Mouse (Mus musculus) A20 (cell line): Measurements from ENCODE around the gene Prok1.

Source experiments
- DNase-seq: peaks from one replicate; pipeline ENCODE4 v3.0.0-alpha.2; 2011; ENCODE audit warnings: low read depth, low spot score

The Prok1 gene

GRCm38 (mm10) chr3:107238051-107238450, 1.5 kb downstream of the Prok1 start:
- DNase-seq, result no peak

- no peak for DNase-seq
Observed at GRCm38 (mm10) chr3:107233945-107234344, 5.6 kb downstream of the Prok1 start.

- peak; percentile 69 for DNase-seq
Observed at GRCm38 (mm10) chr3:107233351-107233813, 6.1 kb downstream of the Prok1 start.

GRCm38 (mm10) chr3:107231202-107231601, 8.3 kb downstream of the Prok1 start:
- DNase-seq, result no peak

GRCm38 (mm10) chr3:107230527-107230926, 9.0 kb downstream of the Prok1 start, which contains the start of gene A630076J17Rik:
Gene A630076J17Rik (plus strand): TSS chr3:107230614.
- no peak for DNase-seq

GRCm38 (mm10) chr3:107229822-107230221, 9.7 kb downstream of the Prok1 start:
- no peak for DNase-seq

- DNase-seq, result no peak
Observed at GRCm38 (mm10) chr3:107229221-107229620, 10.3 kb downstream of the Prok1 start.

GRCm38 (mm10) chr3:107225820-107226219, 13.7 kb downstream of the Prok1 start:
- no peak for DNase-seq

- DNase-seq, result no peak
Observed at GRCm38 (mm10) chr3:107223230-107223629, 16.3 kb downstream of the Prok1 start.

- DNase-seq, result no peak
Observed at GRCm38 (mm10) chr3:107221608-107222007, 17.9 kb downstream of the Prok1 start, which contains the start of gene Cym. Gene Cym (minus strand): TSS chr3:107221732.

GRCm38 (mm10) chr3:107218572-107218971, 20.9 kb downstream of the Prok1 start:
- DNase-seq, result no peak

- DNase-seq, result no peak
Observed at GRCm38 (mm10) chr3:107217101-107217480, 22.4 kb downstream of the Prok1 start.

GRCm38 (mm10) chr3:107216400-107217100, 23.0 kb downstream of the Prok1 start:
- DNase-seq, result no peak

GRCm38 (mm10) chr3:107214606-107215005, 24.9 kb downstream of the Prok1 start:
- DNase-seq, result no peak

- DNase-seq, result no peak
Observed at GRCm38 (mm10) chr3:107207625-107208253, 31.8 kb downstream of the Prok1 start.

GRCm38 (mm10) chr3:107206490-107207150, 32.9 kb downstream of the Prok1 start:
- no peak for DNase-seq

GRCm38 (mm10) chr3:107205994-107206393, 33.5 kb downstream of the Prok1 start:
- DNase-seq, result peak; percentile 58

- DNase-seq, result no peak
Observed at GRCm38 (mm10) chr3:107205170-107205569, 34.3 kb downstream of the Prok1 start.

- no peak for DNase-seq
Observed at GRCm38 (mm10) chr3:107204413-107204812, 35.1 kb downstream of the Prok1 start.

GRCm38 (mm10) chr3:107201310-107202180, 38.0 kb downstream of the Prok1 start:
- no peak for DNase-seq

GRCm38 (mm10) chr3:107188226-107188899, 51.1 kb downstream of the Prok1 start:
- peak; percentile 36 for DNase-seq
